Mouse (Mus musculus) c-Kit-positive CD71-positive TER-119-positive erythroid progenitor cells, embryonic 14.5 days (primary cell): Measurements from ENCODE around the gene Lrrfip1.
A peak's percentile ranks its signal among the peaks of the same experiment; 100 is the strongest.

Source experiments
- DNase-seq: peaks from one replicate; pipeline ENCODE4 v3.0.0-alpha.2; 2013; ENCODE audit warnings: low spot score

Gene Lrrfip1

DNA sequence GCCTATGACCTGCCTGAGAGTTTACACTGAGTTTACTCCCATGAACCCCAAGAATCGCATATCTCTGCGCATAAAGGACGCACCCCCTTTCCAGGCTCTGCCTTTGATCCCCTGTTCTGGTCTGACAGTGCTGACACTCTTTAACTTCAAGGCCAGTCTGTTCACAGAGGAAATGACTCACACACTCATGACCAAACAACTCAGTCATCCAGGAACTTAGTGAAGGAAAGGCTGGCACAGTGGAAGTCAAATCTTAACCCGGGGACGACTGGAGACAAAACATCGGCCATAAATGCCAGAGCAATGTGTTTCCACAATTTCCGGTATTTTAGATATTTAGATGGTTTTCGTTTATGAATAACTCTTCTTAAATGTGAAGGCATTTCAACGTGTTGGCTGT, 25.4 kb downstream of the Lrrfip1 start:
- DNase-seq = no peak

DNA sequence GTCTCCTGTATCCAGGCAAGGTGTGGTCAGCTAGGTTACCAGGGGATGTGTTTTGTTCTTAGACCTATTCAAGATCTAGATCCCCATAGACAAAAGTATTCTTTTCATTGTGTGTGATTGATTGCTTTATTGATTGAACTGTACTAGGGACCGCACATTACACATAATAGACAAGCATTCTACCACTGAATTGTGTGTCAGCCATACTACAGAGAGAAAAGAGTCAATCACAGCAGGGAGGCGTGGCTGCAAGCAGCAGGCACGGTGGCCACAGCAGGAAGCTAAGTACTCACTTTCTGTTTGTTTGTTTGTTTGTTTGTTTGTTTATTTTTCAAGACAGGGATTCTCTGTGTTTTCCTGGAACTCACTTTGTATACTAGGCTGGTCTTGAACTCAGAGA, 25.9 kb downstream of the Lrrfip1 start:
- DNase-seq = no peak

DNA sequence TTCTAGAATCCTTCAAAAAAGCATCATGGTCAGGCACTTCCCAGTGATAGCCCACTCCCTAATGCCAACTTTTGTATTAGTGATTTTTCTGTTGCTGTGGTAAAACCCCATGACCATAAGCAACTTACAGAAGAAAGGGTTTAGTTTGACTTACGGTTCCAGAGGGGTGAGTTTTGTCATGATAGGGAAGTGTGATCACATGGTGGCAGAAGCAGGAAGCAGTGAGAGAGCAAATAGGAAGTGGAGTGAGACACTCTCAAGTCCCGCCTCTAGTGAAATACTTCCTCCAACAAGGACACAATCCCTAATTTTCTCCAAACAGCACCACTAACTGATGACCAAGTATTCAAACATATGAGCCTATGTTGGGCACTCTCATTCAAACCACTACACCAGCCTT, 28.4 kb downstream of the Lrrfip1 start:
- no peak for DNase-seq

DNA sequence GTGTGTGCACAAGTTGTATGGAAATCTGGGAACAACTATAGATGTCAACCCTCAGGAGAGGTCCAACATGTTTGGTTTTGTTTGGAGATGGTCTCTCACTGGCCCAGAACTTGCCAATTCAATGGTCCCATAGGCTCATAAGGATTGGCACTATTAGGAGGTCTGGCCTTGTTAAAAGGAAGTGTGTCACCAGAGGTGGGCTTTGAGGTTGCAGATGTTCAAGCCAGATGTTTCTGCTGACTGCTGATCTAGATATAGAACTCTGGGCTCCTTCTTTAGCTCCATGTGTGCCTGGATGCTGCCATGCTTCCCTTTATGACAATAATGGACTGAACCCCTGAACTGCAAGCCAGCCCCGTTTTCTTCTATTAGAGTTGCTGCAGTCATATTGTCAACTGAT, 31.8 kb downstream of the Lrrfip1 start:
- DNase-seq = no peak

DNA sequence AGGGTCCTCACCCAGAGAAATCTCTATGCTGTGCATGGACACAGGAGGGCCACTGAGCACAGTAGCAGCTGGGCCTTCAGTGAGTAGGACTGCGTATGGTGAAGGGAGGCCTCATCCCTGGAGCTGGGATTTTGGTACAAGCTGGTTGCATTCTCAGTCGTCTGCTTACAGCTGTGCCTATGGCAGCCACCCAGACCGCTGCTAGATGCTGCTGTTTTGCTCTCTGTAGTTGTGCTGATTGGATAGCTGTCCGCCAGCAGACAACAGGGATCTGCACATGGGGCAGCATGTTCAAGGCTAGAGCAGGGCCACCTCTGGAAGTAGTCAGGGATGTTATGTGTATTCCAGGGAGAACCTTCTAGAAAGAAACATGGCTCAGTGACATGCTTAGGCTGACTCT, 33.0 kb downstream of the Lrrfip1 start:
- DNase-seq = no peak

DNA sequence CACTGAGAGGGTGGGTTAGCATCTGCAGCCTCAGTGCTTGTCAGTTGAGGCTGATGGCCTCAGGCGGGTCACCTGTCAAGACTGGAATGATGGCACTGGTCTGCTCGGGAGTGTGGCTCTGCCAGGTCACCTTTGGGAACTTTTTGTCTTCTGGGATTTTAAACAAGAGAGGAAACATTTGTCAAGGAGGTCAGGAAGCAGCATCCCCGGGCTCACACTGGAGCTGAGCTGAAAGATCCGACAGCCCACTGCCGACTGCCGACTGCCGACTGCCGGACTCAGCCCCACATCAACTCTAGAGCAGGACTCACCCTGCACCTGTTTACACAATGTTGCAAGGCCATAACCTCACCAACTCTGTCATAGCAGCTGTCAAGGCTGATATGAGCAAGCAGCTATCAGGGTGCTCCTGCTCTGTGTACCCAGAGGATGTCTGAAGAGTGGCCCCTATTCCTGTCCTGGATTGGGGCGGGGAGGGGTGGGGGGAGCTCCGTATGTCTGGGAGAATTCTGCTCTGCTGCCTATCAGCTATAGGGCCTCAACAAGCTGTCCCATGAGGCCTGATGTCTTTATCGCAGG, 33.9 kb downstream of the Lrrfip1 start:
- DNase-seq = no peak

DNA sequence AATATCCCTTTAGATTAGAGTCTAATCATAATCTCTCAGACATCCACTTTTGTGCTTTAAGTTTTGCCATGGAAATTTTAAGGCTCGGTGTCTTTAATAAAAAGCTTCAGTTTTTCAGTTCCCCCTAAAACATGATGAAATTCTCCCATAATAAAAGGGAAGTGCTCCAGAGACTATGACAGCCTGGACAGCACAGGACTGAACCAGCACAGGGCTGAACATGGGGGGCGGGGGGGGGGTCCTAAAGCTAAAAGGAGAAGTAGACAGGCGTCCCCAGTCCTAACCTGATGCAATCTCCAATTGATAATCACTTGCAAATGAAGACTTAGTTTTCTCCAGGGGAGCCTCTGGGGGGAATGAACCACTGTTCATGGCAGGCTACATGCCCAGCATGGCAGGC, 36.0 kb downstream of the Lrrfip1 start:
- no peak for DNase-seq

DNA sequence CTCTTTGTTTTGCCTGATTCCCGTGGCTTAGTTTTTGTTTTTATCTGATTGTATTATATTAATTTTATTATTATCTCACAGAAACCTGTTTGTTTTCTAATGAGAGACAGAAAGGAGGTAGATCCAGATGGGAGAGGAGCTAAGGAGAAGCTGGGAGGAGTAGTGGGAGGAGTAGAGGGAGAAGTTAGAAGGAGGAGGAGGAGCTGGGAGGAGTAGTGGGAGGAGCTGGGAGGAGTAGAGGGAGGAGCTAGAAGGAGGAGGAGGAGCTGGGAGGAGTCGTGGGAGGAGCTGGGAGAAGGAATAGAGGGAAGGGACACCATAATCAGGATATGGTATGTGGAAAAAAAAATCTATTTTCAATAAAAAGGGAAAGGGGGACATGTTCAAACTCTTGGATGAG, 36.7 kb downstream of the Lrrfip1 start:
- DNase-seq = no peak

DNA sequence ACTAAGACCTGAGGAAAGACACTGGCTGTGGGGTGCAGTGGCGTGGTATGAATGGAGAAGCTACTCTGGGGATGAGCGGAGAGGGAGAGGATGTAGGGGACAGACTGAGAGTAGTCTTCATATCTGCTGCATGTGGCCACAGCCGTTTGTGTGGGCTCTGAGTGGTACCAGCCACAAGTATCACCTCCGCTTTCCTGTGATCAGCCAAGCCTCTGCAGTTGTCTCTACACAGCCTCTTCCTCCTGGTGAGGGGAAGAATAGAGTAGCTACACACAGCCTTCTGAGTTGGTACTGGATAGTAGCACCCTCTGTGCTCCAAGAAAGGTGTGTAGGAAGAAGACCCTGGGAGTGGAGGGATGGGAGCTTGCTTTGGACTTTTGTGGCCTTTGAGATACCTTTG, 38.7 kb downstream of the Lrrfip1 start:
- no peak for DNase-seq

DNA sequence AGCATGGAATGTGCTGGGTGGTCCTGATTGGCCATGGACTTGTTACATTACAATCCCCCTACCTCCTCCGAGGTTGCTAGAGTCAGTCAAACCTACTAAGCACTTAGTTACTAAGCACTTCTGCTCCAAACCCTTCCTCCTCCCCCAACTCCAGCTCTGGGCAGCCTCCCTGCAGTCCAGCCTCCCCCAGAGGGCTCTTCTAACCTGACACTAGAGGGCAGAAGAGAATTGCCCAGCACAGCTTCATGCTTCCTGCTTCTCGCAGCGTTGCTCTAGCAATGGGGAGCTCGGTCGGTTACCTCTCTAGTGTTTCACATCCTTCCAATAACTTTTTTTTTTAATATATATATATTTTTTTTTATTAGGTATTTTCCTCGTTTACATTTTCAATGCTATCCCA, 39.5 kb downstream of the Lrrfip1 start:
- DNase-seq = no peak

DNA sequence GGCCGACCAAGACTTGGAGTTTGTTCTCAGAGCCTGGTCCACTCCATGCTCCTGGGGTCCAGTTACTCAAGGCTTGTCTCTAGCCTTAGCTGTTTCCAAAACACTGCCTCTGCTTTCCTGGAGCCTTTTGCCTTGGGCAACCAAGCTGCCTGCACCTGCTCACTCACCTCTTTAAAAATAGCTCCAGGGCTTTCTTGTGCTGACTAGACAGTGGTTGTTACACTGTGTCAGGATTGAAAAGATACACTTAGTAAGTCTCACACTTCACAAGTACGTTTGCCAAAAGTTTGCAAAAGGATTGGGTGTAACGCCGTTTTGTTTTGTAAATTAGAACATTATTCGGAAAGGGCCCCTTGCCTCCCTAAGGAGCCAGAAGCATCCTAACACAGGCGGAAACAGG, 40.0 kb downstream of the Lrrfip1 start:
- no peak for DNase-seq

DNA sequence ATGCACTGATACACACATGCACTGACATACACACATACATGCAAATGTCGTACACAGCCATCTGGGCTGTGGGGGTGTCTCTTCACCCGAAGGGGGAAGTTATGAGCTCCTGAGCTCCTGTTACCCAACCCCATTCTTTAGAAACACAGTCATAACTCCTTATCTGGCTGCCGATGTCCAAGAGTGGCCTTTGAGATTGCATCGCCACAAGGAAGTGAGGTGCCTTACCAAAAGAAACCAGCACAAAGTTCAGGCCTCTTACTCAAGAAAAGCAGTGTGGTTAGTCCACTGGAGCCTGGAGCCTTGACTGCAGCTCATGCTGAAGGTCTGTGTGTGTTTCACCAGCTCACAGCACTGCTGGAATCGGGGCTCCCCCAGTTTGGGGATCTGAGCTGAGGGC, 43.1 kb downstream of the Lrrfip1 start:
- DNase-seq = no peak

DNA sequence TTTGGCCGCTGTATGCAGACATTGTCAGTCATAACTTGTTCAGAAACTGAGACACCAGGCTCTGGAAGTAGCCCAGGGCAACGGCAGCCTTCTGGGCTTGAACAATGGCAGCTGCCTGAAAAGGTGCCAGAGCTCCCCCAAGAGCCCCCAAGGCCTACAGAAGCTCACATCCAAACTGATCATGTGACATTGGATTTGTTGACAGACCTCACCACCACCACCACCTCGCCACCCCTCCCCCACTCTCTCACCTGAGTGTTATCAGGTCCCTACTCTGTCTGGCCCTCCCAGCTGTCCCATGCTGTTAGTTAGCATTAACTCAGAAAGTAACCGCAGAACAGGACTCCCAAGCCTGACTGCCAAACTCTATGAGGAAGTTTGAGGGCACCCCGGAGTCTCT, 44.7 kb downstream of the Lrrfip1 start:
- DNase-seq = no peak

DNA sequence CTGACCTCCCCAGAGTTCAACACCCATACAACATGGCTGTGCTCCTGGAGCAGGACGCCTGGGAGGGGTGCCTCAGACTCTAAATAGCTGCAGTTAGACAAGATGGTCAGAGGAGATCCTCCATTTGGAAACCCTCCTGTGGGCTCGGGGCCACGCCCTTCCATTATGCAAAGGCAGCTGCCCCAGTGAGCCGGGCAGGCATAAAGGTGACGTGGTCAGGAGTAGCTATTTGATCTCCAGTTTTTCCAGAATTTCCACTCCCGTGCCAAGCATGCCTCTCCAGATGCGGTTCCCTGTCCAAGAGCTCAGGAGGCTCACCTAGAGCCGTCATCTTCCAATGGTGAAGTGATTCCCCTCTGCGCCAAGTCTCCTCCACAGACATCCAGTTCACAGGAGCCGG, 45.6 kb downstream of the Lrrfip1 start:
- no peak for DNase-seq

DNA sequence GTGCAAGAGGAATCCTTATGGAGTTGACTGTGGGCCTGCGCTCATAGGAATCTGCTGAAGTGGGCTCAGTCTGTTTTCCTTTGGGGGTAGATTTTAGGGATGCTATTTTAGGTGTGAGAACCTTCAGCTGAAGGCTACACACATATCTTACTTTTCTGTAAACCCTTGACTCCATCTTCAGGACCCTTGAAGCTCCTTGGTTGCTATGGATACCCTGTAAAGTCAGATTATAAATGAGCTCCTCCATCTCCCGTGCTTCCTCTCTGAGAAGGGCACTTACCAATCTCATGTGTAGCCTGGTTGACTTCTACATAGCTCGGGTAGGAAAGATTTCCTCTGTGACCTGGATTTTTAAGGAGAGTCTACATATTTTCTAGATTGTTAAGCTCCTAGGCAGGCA, 46.1 kb downstream of the Lrrfip1 start:
- DNase-seq = no peak

DNA sequence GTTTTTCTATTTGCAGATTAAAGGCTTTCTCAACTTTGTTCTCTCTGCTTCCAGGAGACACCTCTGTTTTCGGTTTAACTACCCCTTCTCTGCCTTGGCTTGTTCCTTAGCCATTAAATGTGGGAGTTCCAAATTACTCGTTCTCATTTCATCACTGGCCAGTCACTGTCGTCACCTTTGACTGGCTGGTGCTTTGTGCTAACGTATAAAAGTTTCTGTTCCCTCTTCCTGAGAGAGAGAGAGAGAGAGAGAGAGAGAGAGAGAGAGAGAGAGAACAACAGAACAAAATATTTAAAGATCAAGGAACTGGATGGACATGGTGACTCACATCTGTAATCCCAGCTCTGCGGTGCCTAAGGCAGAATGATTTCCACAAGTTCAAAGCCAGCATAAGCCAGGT, 47.7 kb downstream of the Lrrfip1 start:
- no peak for DNase-seq

DNA sequence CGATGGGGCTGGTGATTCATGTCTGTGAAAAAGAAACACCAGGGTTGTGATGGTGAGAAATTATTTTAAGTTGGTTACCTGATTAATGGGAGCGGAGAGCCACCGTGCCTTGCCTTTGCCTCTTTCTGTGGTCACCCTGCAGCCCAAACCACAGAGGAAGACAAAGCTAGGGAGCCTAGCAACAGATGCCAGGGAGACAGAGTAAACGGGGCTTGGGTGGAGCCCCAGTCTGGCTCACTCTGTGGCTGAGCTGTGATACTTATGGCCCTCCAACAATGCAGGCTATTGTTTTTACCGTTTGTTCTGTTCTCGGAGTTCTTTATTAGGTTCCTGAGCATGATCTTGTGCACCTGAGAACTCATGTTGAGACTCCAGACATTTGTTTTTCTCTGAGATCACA, 50.8 kb downstream of the Lrrfip1 start:
- DNase-seq = no peak

DNA sequence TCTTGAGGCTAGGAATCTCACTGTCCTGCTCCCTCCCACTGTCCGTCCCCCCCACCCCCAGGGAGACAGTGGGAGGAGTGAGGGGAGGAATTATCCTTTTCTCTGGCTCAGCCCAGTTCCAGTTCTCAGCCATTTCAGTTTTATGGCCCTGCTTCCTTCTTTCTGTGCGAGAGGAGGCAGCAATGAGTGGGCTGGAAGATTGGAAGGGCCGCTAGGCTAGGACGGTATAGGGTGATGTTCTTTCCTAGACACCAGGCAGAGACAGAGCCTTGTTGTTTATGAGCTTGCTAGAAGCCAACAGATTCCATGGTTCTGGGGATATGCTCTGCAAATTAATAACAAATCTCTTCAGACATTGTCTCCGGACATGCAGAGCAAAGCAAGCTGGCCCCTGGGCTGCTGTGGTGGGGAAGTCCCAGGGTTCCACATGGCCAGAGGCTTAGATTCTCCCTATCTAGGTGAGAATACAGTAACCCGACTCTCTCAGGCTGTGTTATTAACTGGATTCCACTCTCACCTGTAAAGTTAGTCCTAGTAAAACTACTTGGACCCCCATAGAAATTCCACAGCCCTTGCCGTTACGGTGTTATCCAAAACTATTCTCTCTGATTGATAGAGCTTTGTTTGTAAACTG, 53.0 kb downstream of the Lrrfip1 start:
- DNase-seq = no peak

DNA sequence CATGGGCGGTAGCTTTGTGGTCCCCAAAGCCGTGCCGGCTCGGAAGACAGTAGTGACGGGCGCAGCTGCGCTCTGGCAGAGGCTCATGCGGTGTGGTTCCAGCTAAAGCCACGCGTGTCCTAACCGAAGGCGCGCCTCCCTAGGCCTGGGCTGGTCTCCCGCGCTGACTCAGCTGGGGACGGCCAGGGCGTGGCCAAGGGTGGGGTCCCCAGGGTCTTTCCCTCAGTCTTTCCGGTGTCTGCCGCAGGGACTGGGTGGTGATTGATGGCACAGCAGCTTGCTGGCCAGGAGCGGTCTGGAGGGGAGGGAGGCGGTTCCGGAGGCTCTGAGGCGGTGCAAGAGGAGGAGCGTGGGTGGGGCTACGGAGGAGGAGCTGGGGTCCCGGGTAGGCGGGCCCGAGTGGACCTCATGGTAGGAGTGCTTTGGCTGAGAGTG, 54.2 kb downstream of the Lrrfip1 start:
- DNase-seq = peak; percentile 65

DNA sequence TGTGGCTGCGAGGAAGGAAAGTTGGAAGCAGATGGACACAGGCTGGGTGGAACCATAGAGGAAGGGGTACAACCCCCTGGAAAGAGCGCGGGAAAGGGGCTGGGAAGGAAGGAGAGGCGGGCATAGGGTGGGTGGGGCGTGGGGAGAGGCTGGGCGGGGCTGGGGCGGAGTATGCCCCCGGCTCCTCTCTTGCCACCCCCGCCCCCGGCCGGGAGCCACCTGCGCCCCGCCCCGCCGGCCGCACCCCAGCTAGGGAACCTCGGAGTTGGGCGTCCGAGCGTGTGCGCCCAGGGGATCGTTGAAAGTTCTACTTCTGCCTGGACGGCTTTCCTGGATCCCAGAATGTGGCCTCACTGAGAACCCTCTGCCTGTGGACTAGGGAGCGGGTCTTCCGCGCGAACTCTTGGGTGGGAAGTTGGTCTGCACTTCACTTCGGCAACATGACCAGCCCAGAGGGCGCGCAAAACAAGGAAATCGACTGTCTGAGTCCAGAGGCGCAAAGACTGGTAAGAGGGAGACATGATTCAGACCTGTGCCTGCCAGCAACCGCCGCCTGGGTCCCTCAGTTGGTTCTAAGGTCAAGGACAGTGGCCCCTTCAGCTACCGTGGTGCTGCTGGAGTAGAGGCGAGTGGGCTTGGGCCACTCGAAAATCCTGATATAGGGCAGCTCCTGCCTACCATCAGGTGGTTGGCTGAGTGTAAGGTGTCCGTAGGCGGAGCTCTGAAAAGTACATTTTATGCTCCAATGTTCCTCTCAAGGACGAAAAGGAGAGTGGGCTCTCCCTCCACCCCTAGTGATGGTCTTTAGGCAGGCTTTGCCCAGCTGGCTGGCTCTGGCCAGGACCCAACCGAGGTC, 54.9 kb downstream of the Lrrfip1 start:
- peak; percentile 49 for DNase-seq

DNA sequence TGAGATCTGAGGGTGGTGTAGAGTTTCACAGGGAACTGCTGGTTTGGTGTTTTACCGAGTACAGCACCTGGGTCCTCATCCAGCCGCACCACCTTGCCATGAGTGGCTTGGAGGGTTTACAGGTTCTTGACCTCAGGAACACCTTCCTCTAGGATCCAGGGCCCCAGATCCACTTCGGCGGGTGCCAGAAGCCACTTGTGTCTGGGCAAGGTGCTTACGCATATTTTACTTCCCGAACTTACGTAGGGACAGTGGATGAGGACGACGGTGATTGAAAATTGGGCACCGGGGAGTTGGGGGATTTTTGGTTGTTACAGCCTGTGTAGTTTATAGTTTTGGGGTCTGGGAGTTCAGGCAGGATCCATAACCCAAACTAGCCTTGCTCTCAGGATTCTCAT, 55.5 kb downstream of the Lrrfip1 start:
- DNase-seq = no peak

DNA sequence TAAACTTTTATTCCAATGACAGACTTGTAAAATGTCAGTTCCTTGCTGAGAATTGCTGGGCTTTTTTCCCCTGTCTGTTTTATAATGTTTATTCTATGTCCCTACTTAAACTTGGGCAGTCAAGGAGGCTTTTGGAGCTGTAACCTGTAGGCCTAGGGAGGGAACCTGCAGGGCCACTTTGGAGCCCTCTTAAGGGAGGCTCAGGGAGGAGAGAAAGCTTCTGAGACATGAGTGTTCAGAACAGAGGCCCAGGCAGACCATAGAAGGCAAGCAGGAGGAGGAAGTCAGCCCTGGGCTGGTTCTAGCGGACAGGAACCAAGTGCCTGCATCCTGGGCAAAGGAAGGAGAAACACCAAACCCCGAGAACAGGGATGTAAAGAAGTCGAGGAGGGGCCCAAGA, 56.3 kb downstream of the Lrrfip1 start:
- DNase-seq = no peak

DNA sequence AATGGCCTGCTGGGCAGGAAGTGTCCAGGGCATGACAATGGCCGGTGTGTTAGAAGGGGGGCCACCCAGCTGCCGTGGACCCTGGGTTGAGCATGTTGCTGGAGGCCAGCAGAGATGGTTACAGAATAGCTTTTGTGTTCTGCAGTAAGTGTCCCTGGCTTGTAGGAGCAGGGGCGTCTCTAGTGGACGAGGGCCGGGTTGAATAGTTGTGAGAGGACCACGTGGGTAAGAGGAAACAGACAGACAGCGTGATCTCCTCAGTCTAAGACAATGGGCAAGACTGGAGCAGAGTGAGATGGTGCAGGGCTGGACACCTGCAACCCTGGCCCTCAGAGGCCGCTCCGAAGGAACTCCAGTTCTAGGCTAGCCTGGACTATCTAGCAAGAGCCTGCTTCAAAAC, 57.2 kb downstream of the Lrrfip1 start:
- no peak for DNase-seq

DNA sequence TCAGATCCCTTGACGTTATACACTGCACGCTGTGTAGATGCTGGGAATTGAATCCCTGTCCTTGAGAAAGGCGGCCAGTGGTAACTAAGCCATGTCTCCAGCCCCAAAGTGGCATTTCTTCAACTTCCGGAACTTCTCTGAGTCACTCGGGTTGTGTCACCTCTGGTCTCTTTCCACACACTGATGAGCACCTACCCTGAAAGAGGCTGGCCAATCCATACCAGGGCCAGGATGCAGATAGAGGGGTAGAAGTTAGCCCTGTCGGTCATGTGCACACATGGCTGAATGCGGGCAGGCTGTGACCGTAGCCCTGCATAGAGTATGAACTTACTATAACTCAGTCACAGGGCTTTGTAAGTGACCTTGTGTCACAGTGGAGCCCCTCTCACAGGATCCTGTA, 57.9 kb downstream of the Lrrfip1 start:
- no peak for DNase-seq
